Comparison of ENCODE assay signal across 26 mouse cellular contexts in the genomic region with DNA sequence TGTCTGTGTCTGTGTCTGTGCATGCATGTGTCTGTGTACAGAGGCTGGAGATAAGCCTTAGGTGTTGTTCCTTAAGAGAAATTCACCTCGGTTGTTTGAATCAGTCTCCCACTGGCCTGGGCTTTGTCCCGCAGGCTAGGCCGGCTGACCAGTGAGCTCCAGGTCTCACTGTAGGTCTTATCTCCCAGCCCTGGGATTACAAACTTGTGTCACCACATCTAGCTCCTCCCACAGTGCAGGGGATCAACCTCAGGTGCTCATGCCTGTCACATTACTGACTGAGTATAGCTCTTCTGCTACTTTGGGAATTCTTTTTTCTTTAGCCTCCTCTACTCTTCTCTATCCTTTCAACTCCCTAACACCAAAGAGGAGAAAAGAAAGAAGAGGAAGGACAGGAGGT. TPM values are rescaled to one million over a fixed set of nuclear protein-coding genes. Genes with fewer than 3 reads are reported as not detected.
A peak's percentile ranks its signal among the peaks of the same experiment; 100 is the strongest.
DNase-seq lines count a peak whose midpoint lies in the region; ATAC-seq and TF ChIP-seq lines count a peak whose summit lies in the region.
"Had no signal": no experiment of that assay in that cellular context is flagged by ENCODE, and none has a peak within 500 bp of the region (broad histone marks: within the 10 kb centered on the region; RNA-seq: fewer than 3 reads in every experiment).

No protein-coding gene starts in this region.

- H3K4me3 ChIP-seq in intestine, embryonic 15.5 days (replicated peaks): no peak overlapping the region
- no peak overlapping the region for H3K4me3 ChIP-seq in liver, adult 2 months (ENCODE audit: insufficient read depth, low read depth, low read length)
- no peak overlapping the region for H3K4me3 ChIP-seq in liver, embryonic 15.5 days (replicated peaks)
- no peak overlapping the region for H3K4me3 ChIP-seq in stomach, postnatal 0 days (ENCODE audit: low read depth, low read length)
- H3K4me3 ChIP-seq: forebrain, embryonic 13.5 days; heart, adult 2 months; heart, embryonic 12.5 days; limb, embryonic 12.5 days had no signal

- no peak overlapping the region for H3K27ac ChIP-seq in intestine, embryonic 15.5 days
- H3K27ac ChIP-seq in liver, adult 2 months (replicated peaks; ENCODE audit: insufficient read depth, low read depth, low read length): no peak overlapping the region
- H3K27ac ChIP-seq in liver, embryonic 15.5 days (replicated peaks): peak overlapping the region; percentile 20; the same call in 1 of the 2 replicates
- H3K27ac ChIP-seq in stomach, postnatal 0 days (replicated peaks): no peak overlapping the region
- H3K27ac ChIP-seq: forebrain, embryonic 13.5 days; heart, adult 2 months; hindbrain, embryonic 14.5 days; limb, embryonic 12.5 days; macrophage had no signal

- TF ChIP-seq CTCF in liver, adult 2 months (IDR thresholded peaks at IDR 0.05; ENCODE audit: low read depth, low read length): no peak
- TF ChIP-seq CTCF in stomach, postnatal 0 days (IDR thresholded peaks at IDR 0.05; ENCODE audit: low read depth): no peak

- H3K9me3 ChIP-seq in intestine, embryonic 15.5 days: no peaks in the 10 kb centered on the region
- H3K9me3 ChIP-seq in liver, embryonic 15.5 days (replicated peaks): no peaks in the 10 kb centered on the region
- no peaks in the 10 kb centered on the region for H3K9me3 ChIP-seq in stomach, postnatal 0 days (ENCODE audit: control insufficient read depth, low read length)
- H3K9me3 ChIP-seq: forebrain, embryonic 13.5 days; G1E; heart, embryonic 12.5 days; limb, embryonic 12.5 days had no signal

- TF ChIP-seq EP300 in stomach, postnatal 0 days (optimal IDR thresholded peaks at IDR 0.05): no peak

- H3K9ac ChIP-seq in intestine, embryonic 15.5 days: no peak overlapping the region
- H3K9ac ChIP-seq in liver, adult 2 months (ENCODE audit: low read depth, low read length): no peak overlapping the region
- H3K9ac ChIP-seq in liver, embryonic 15.5 days: no peak overlapping the region
- no peak overlapping the region for H3K9ac ChIP-seq in stomach, postnatal 0 days (ENCODE audit: low read length)
- H3K9ac ChIP-seq: forebrain, embryonic 13.5 days; heart, embryonic 12.5 days; hindbrain, embryonic 14.5 days; limb, embryonic 12.5 days had no signal

- no peaks in the 10 kb centered on the region for H3K4me1 ChIP-seq in intestine, embryonic 15.5 days (replicated peaks)
- peaks cover 4% of the 10 kb centered on the region; the same call in 1 of the 2 replicates for H3K4me1 ChIP-seq in liver, adult 2 months (ENCODE audit: control insufficient read depth, insufficient read depth, low read length)
- H3K4me1 ChIP-seq in liver, embryonic 15.5 days (replicated peaks): no peaks in the 10 kb centered on the region; the same call in 1 of the 2 replicates
- H3K4me1 ChIP-seq in stomach, postnatal 0 days (replicated peaks; ENCODE audit: control insufficient read depth, insufficient read depth): no peaks in the 10 kb centered on the region
- H3K4me1 ChIP-seq: forebrain, embryonic 13.5 days; limb, embryonic 12.5 days had no signal

- H3K27me3 ChIP-seq in intestine, embryonic 15.5 days (replicated peaks): no peaks in the 10 kb centered on the region
- no peaks in the 10 kb centered on the region for H3K27me3 ChIP-seq in liver, adult 2 months (ENCODE audit: control insufficient read depth, insufficient read depth, low read length)
- no peaks in the 10 kb centered on the region for H3K27me3 ChIP-seq in liver, embryonic 15.5 days
- no peaks in the 10 kb centered on the region for H3K27me3 ChIP-seq in stomach, postnatal 0 days (ENCODE audit: control insufficient read depth, insufficient read depth, low read length)
- H3K27me3 ChIP-seq: forebrain, embryonic 13.5 days; heart, embryonic 12.5 days; limb, embryonic 12.5 days had no signal

- 49% methylated on average over 3 of the region's 3 CpGs for WGBS in intestine, embryonic 15.5 days
- 10% methylated on average over 3 of the region's 3 CpGs for WGBS in liver, adult 2 months
- 40% methylated on average over 3 of the region's 3 CpGs for WGBS in liver, embryonic 15.5 days (ENCODE audit: insufficient replicate concordance)
- 39% methylated on average over 3 of the region's 3 CpGs for WGBS in stomach, postnatal 0 days

- H3K79me2 ChIP-seq in liver, adult 2 months (ENCODE audit: control insufficient read depth, insufficient read depth, low read length): no peaks in the 10 kb centered on the region

- ATAC-seq in intestine, embryonic 15.5 days: peak; percentile 41; the same call in 1 of the 2 replicates
- peak; percentile 51 for ATAC-seq in liver, embryonic 15.5 days (ENCODE audit: insufficient read depth)
- 0 out of 2 replicates have a peak, but pooled peaks have one; percentile 61 for ATAC-seq in stomach, postnatal 0 days (ENCODE audit: low FRiP score, low TSS enrichment)
- ATAC-seq: forebrain, embryonic 13.5 days; inflammation-experienced regulatory T-cells, adult 6 months; midbrain, embryonic 16.5 days had no signal

- no peak overlapping the region for H3K4me2 ChIP-seq in intestine, embryonic 15.5 days (replicated peaks)
- no peak overlapping the region for H3K4me2 ChIP-seq in liver, embryonic 15.5 days
- no peak overlapping the region for H3K4me2 ChIP-seq in stomach, postnatal 0 days (replicated peaks; ENCODE audit: low read depth)
- H3K4me2 ChIP-seq: forebrain, embryonic 13.5 days; heart, embryonic 12.5 days; hindbrain, embryonic 14.5 days; limb, embryonic 12.5 days had no signal

- H3K36me3 ChIP-seq in intestine, embryonic 15.5 days: no peaks in the 10 kb centered on the region
- no peaks in the 10 kb centered on the region for H3K36me3 ChIP-seq in liver, adult 2 months (ENCODE audit: control insufficient read depth, insufficient read depth, low read length)
- no peaks in the 10 kb centered on the region for H3K36me3 ChIP-seq in liver, embryonic 15.5 days (replicated peaks)
- H3K36me3 ChIP-seq in stomach, postnatal 0 days (ENCODE audit: control insufficient read depth, insufficient read depth, low read length): no peaks in the 10 kb centered on the region
- H3K36me3 ChIP-seq: heart, embryonic 12.5 days; limb, embryonic 12.5 days had no signal

- no peak for TF ChIP-seq POLR2A in liver, adult 2 months (IDR thresholded peaks at IDR 0.05; ENCODE audit: extremely low read depth, insufficient read depth, low read length)

- DNase-seq in liver, adult 2 months (ENCODE audit: extremely low read depth, low read depth, low spot score): peak; percentile 72
- DNase-seq in stomach, postnatal 0 days (ENCODE audit: low spot score): peak; percentile 26
- DNase-seq in gastrocnemius, postnatal 25 days: no peak
- no peak for DNase-seq in kidney, adult 18-20 months
- DNase-seq in gastrocnemius, postnatal 10 days: no peak
- DNase-seq: adrenal gland, adult 8-10 months; cerebellum, adult 8-10 months; cerebellum, postnatal 36 days; gastrocnemius, postnatal 36 days; heart, adult 2 months; kidney, adult 9 months; kidney, postnatal 14 days; lung, adult 2 months; lung, postnatal 10 days; right cerebral cortex, adult 18-20 months; thymus, postnatal 14 days had no signal

RNA-seq across cellular contexts. Expression of a gene that starts 20.9 kb away (rescaled TPM):
- 12.1 and 15.8 TPM in 2 replicates for polyA plus RNA-seq in intestine, embryonic 15.5 days (2015; fragmentation: Nextera tagmentation; extraction: Ambion mirVana)
- 6.1 and 11.4 TPM in 2 replicates for total RNA-seq in liver, adult 2 months (2014; rRNA removed)
- 1.6 and 2.6 TPM in 2 replicates for polyA plus RNA-seq in liver, adult 2 months (2012; rRNA removed)
- polyA plus RNA-seq in liver, embryonic 15.5 days (2015; fragmentation: Nextera tagmentation; extraction: Ambion mirVana): 6.3 and 7.1 TPM in 2 replicates
- 9.9 and 12.8 TPM in 2 replicates for polyA plus RNA-seq in stomach, postnatal 0 days (2015; fragmentation: Nextera tagmentation; extraction: Ambion mirVana)
- total RNA-seq in gastrocnemius, postnatal 25 days (2021): 10 to 100 TPM in 1 of 2 experiments, 1 to 10 TPM in 1; 9.6 to 13.0 TPM
- total RNA-seq in gastrocnemius, postnatal 10 days (2021): 10 to 100 TPM; 28.9 to 31.6 TPM

RNA-seq across cellular contexts. Expression of a gene that starts 59.3 kb away (rescaled TPM):
- 21.7 and 24.1 TPM in 2 replicates for polyA plus RNA-seq in intestine, embryonic 15.5 days (2015; fragmentation: Nextera tagmentation; extraction: Ambion mirVana)
- 12.1 and 15.0 TPM in 2 replicates for total RNA-seq in liver, adult 2 months (2014; rRNA removed)
- polyA plus RNA-seq in liver, adult 2 months (2012; rRNA removed): 7.3 and 8.3 TPM in 2 replicates
- 12.8 and 13.4 TPM in 2 replicates for polyA plus RNA-seq in liver, embryonic 15.5 days (2015; fragmentation: Nextera tagmentation; extraction: Ambion mirVana)
- 13.0 and 13.1 TPM in 2 replicates for polyA plus RNA-seq in stomach, postnatal 0 days (2015; fragmentation: Nextera tagmentation; extraction: Ambion mirVana)
- total RNA-seq in gastrocnemius, postnatal 25 days (2021): 1 to 10 TPM; 4.4 to 4.7 TPM
- 1 to 10 TPM; 5.5 to 6.7 TPM for total RNA-seq in gastrocnemius, postnatal 10 days (2021)

Comparison
In these comparisons a context has a peak if more than half of its experiments do, and no peak if none do; other contexts are left out.
1. DNase-seq: peak in liver, adult 2 months (single experiment) and stomach, postnatal 0 days (single experiment); none in gastrocnemius, postnatal 25 days (single experiment), kidney, adult 18-20 months (single experiment) and gastrocnemius, postnatal 10 days (single experiment).
2. Peak in every context shown above with its lines, with median percentiles within 50 percentile points of each other: ATAC-seq.